Mouse (Mus musculus) embryonic stem cell, embryonic (primary cell): ENCODE measurements around the gene Rapgef4.

Experiments used
- CTCF ChIA-PET, 4 experiments: fragments of 300-600 bp in 2 of 4; fragments of 350-600 bp in 2 of 4; sonication (Branson Sonifier 250); formaldehyde crosslinking; loops; one replicate each; lab custom pipeline; 2022; ENCODE audit warnings: inconsistent platforms in 2 of 4; lab: Charles Lee
- POLR2A ChIA-PET, 4 experiments: fragments of 300-600 bp in 2 of 4; fragments of 350-600 bp in 2 of 4; sonication (Branson Sonifier 250); formaldehyde crosslinking; loops; one replicate each; lab custom pipeline; 2022; ENCODE audit warnings: antibody characterized with exemption in 4 of 4, inconsistent platforms in 1 of 4; lab: Charles Lee

Gene Rapgef4

DNA sequence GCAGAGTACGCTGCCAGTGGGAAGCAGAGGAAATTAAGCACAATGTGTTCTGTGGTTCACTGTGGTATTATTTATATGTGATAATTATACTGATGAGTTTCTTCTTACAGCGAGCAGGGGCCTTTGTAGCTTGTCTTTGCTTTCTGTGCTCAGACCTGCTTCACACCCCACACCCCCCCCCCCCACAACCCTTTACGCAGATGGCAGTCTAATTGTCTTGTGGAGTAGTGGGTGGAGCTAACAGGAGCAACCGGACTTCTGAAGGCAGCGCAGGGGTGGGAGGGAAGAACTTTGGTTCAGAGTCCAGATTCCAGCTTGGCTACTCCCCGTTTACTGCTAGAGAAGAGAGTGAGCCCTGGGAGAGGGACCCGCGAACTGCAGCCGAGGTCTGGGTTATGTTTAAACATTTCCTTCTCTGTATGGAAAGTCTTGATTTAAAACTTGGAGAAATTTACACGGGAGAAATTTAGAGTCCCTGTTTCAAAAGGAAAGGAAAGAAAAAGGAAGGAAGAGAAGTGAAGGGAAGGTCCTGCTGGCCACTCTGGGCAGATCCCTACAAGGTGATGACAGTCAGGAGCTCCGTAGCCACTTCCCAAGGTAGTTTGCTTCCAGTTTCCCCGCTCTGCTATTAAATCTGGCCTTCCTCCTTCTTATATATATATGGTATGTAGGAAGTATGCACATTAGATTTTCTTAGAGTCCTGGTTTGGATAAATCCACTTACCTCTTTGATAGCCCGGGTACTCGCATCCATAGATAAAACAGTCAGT, 274.0 kb downstream of the Rapgef4 start:
- CTCF ChIA-PET = interaction anchor here in 3 of 4 experiments (0.5 to 1.9 kb wide), 6 partner anchors 20 to 1692 kb away, joined by 3 to 8 read pairs (median 5); no protein-coding TSS in a partner anchor
- POLR2A ChIA-PET = interaction anchor here in 2 of 4 experiments (0.6 to 1.4 kb wide), 5 partner anchors 9 to 684 kb away, joined by 3 to 5 read pairs (median 3); no protein-coding TSS in a partner anchor

DNA sequence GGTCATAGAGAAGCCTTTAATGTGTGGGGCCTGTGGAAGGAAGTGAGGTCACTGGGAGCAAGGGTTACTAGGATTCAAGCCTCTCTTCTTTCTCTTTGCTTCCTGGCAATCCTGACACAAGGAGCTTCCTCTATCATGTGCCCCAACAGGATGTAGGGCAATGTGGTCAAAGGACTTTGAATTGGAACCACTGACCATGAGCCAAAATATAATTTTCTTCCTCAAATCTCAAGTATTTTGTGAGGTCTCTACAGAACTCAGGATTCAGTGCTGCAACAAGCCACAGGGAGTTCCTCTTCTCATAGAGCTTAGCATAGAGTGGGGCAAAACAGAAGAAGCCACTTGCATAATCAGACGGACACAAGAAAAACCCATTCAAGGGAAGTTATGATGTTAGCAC, 279.7 kb downstream of the Rapgef4 start:
- ChIA-PET CTCF (no interaction called here), POLR2A (no interaction called here)

DNA sequence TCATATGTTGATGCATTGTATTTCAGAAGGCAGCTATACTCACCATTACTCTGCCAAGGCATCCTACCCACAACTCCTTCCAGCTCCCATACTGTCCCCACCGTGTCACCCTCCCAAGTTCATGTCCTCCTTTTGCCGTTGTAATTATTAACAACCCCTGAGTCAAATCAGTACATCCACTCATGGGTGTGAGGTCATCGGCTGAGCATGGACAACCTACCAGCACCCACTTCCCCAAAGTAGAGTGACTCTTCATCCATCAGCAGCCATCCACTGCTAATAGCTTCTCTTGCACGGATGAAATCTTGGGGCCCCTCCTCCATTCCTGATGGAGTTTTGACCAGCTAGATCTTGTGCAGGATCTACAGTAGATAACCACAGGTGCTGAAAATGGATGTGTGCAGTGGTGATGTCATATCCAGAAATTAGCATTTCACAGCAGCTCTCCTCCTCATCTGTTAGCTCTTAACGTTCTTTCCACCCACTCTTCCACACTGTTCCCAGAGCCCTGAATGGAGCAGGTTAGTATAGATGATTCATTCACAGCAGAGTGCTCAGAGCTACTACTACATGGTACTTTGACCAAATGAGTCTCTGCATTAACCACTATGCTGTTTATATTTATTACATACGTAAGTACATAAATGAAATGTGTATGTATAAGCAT, 281.9 kb downstream of the Rapgef4 start:
- POLR2A ChIA-PET = interaction anchor here in 1 of 4 experiments (1.2 kb wide), 1 partner anchor 91 kb away, joined by 3 read pairs; no protein-coding TSS in a partner anchor
- CTCF ChIA-PET = interaction anchor here in 1 of 4 experiments (0.9 kb wide), 1 partner anchor 127 kb away, joined by 3 read pairs; no protein-coding TSS in a partner anchor

DNA sequence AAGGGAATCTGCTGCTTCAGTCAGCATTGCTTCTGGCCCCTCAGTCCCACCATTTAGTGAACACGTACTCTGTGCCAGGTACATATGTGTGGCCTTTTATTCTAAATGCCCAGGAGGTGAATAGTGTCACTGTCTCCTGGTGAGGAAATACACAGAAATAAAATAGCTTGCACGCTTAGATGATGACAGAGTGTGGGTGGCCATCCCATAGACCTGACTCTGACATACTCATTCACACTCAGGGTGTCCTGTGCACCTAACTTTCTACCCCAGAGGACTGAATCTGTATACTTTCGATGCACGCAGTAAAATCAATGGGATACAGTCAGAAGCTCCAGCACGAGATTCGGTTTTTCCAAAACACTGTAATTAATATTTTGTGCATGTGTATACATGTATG, 286.4 kb downstream of the Rapgef4 start:
- CTCF ChIA-PET = no interaction called here
- POLR2A ChIA-PET = no interaction called here

DNA sequence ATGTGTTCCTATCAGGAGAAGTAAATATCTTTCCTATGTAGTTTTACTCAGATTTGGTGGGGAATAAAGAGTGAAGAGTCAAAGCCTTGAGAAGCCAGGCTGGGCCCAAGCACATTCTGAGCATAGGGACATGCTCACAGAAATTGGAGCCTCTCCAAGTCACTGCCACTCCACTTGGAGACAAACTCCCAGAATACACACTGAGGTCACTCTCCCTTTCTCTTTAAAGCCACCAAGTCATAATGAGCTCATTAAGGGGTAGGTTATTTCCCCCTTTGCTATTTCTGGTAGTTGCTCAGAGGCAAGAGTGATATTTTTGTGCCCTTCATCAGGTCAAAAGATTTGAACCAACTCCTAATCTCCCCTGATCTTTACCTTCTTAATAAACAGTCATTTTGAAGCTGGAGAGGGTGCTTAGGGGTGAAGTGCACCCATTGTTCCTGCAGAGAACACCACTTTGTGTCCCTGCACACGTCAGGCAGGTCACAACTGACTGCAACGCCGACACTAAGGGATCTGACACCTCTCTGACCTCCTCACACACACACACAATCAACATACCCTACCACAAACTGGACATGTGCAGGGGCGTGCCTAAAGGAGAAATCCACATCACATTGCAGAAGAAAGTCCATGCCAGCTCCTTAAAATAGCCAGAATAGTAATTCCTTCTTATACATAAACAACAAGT, 288.8 kb downstream of the Rapgef4 start:
- ChIA-PET POLR2A (no interaction called here), CTCF (interaction anchor here in 1 of 4 experiments (1.0 kb wide), 1 partner anchor 28 kb away, joined by 3 read pairs; no protein-coding TSS in a partner anchor)

DNA sequence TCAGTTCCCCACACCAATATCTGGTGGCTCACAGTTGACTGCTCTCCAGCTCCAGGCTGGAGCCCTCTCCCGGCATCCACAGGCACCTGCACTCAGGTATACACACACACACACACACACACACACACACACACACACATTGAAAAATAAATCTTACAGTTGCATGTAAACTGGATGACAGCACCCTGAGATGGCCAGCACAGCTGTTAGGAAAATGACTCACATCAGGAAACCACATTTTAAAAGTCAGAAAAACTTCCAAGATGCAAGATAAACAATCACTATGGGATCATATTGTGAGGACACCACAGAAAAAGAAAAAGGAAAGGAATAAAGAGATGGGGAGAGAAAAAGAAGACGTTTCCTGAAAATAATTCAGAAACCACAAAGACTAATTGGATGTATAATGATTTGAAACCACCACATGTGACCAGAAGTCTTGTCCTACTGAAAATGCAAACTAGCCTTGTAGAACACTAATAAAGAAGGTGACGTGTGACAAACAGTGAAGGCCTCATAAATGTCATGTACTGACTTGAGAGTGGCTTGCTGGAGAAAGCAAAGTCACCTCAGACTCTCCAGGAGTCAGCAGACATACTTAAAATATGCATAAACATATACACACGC, 297.3 kb downstream of the Rapgef4 start:
- CTCF ChIA-PET = interaction anchor here in 1 of 4 experiments (0.6 kb wide), 1 partner anchor 481 kb away, joined by 11 read pairs; no protein-coding TSS in a partner anchor
- POLR2A ChIA-PET = no interaction called here

DNA sequence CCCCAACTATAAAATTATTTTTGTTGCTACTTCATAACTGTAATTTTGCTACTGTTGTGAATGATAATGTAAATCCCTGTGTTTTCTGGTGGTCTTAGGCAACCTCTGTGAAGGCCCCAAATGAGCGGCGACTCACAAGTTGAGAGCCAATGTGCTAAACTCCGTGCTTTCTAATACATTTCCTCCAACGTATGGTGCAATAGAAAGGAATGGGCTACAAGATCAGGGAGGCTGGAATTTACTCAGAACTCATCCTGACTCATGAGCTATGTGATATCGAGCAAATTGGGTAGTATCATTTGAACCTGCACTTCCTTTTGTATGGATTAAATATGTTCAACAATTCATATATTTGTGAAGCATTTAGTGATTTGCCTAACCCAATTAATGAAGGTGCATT, 299.5 kb downstream of the Rapgef4 start:
- ChIA-PET CTCF (interaction anchor here in 1 of 4 experiments (0.6 kb wide), 1 partner anchor 107 kb away, joined by 3 read pairs; no protein-coding TSS in a partner anchor), POLR2A (no interaction called here)

DNA sequence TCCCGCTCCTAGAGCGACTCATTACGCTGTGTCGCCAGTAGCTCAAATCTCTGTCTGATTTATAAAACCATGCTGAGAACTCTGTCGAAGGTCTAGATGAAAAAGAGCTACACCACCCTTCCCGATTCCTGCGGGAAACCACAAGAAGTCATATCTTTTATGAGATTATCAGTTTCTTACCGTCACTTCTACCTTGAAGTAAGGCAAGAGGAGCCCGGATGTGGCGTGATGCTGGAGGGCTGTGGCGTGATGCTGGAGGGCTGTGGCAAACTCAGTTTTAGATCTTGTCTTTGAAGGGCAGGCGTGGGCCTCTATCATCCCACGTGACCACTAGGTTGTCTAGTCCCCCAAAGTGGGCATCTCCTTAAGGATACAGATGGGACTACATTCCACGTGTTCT, 300.9 kb downstream of the Rapgef4 start:
- ChIA-PET POLR2A (interaction anchor here in 1 of 4 experiments (1.1 kb wide), 1 partner anchor 78 kb away, joined by 3 read pairs; no protein-coding TSS in a partner anchor), CTCF (interaction anchor here in 1 of 4 experiments (1.6 kb wide), 2 partner anchors 16 to 78 kb away, joined by 3 to 7 read pairs; no protein-coding TSS in a partner anchor)

DNA sequence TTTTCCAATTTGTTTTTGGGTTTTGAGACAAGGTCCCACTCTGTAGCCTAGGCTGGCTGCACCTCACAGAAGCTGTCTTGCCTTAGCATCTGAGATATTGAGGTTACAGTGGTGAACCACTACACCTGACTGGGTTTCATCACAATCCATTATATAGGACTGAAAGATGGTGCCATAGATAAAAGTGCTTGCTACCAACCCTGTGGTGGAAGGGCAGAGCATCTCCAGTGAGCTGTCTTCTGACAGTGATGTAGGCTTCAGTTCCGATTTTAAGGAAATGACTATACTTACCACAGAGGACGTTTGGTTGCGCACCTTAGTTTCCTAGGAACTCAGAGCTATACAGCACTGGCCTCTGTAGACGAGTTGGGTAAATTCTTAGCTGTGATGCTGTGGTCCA, 301.7 kb downstream of the Rapgef4 start:
- CTCF ChIA-PET = no interaction called here
- POLR2A ChIA-PET = interaction anchor here in 1 of 4 experiments (0.6 kb wide), 1 partner anchor 19 kb away, joined by 3 read pairs; no protein-coding TSS in a partner anchor

DNA sequence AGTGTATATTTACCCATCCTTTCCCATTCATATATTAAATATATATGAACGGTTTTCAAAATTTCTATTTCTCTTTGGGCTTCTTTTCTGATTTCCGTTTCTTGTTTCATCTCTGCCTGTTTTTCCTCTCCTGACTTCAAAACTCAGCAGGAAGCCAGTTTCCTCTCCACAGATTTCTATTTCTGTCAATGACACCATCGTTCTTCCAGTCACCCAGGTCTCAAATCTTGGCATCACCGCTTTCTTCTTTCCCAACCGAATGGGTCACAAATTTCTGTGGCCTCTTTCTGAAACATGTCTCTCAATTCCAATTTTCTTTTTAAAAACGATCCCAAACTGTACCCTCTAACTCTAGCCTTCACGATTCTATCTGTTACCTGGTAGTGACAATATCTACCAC, 303.6 kb downstream of the Rapgef4 start:
- CTCF ChIA-PET = interaction anchor here in 1 of 4 experiments (0.6 kb wide), 1 partner anchor 49 kb away, joined by 3 read pairs; no protein-coding TSS in a partner anchor

DNA sequence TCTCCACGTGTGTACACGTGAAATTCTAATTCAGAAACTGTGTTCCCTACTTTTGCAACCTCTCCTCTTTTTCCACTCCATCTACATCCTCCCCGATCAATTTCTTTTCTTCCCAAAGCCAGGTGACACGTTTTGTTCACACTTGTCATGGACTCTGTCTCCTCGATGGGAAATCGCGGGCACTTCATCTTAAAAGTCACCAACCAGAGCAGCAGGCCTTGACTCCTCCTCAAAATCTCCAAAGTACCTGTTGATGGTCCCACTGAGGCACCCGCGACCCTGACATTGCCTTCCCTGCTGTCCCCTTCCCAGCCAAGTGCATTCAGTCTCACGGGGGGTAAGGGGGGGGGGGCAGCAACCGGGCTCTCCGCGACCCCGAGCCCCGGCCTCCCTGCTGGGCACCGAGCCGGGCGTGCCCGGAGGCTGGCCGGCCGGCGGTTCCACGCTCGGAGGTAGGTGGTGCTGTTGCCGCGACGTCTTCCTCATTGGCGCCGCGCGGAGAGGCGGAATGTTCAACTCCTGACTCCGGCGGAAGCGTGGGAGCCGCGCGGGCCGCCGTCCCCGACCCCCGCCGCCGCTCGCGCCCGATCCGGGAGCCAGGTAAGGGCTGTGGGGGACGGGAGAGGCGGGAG, 304.3 kb downstream of the Rapgef4 start, which contains the start of gene Map3k20:
Gene Map3k20 (plus strand): TSS at position 382 of the 632 bp plus-strand sequence.
- ChIA-PET CTCF (no interaction called here), POLR2A (interaction anchor here in 3 of 4 experiments (0.6 to 1.0 kb wide), 4 partner anchors 11 to 424 kb away, joined by 3 to 4 read pairs (median 4); no protein-coding TSS in a partner anchor)

More for the DNA sequence above, 303.6 kb downstream of the Rapgef4 start:
- POLR2A ChIA-PET = no interaction called here

DNA sequence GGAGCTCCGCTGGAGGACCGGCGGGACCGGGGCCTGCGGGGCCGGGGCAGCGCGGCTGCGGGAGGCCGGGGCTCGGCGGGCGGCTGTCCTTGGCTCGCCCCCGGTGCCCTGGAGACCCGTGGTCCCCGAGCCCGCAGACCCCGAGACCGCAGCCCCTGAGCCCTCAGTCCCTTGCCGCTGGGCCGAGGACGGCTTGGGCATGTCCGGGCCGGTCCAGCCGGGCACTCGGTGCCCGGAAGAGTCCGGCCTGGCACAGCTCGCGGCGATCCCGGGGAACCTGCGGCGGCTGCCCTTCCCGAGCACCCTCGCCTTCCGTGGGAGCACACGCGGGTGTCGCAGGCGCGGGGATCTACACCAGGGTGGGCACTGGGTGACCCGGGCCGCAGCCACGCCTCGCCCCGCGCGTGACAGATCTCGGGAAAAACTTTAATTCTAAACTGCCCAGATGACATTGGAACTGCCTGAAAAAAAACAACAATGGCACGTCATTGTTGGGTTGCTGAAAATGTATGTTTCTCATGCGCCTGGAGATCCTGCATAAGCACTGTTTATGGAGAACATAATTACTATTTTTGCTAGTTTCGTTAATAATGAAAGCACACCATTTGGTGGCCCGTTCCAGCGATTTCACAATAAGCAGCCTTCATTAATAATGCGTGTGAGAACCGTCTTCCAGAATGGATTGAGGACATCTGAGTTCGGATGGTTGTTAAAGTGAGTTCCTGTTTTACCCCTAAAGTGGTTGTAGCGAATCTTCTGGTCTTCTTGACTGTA, 305.0 kb downstream of the Rapgef4 start:
- ChIA-PET CTCF (no interaction called here), POLR2A (interaction anchor here in 3 of 4 experiments (0.6 to 1.0 kb wide), 4 partner anchors 10 to 423 kb away, joined by 3 to 4 read pairs (median 4); no protein-coding TSS in a partner anchor)

DNA sequence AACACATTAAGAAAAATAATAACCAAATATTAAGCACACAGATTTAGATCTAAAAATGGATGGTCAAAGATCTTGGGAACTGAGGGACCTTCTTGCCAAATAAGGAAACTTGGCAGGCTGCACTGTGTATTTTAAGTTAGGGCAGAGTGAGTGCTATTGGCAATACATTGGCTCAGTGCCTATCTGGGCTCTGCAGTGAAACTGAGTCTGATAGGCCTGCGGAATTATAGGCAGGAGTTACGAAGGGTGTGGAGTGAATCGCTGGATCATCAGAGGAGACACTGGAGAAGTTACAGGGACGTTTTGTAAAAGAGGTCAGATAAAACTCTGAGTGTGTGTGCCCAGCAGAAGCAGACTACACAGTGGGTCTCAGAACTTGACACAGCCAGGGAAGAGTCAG, 306.1 kb downstream of the Rapgef4 start:
- POLR2A ChIA-PET = interaction anchor here in 1 of 4 experiments (1.4 kb wide), 1 partner anchor 11 kb away, joined by 4 read pairs; no protein-coding TSS in a partner anchor
- CTCF ChIA-PET = interaction anchor here in 2 of 4 experiments (0.8 to 0.9 kb wide), 2 partner anchors 11 to 103 kb away, joined by 3 to 9 read pairs; no protein-coding TSS in a partner anchor

DNA sequence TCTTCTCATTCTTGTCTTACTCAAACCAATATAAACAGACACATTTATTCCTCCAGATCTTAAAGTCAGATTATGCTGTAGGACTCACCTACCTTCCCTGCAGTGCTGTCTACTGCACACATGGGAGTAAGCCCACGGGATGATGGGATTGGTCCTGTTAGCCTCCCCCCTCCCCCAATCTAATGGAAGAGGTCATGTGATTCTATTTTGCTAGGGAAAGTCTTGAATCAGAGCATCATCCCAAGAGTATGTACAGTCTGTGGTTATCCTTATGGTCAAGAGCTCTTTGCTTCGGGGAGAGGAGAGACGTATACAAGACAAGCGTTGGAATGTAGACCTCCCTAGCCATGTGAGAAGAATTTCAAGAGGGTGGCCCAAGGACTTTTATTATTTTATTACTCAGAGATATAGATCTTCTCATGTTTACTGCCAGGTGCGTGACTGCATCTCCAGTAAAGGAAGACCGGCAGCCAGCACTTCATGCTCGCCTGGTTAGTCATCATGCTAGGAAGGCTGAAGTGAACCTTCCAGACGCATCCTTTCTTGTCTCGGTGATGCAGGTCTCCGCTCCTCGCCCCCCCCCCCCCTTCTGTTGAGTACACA, 308.0 kb downstream of the Rapgef4 start:
- ChIA-PET POLR2A (interaction anchor here in 1 of 4 experiments (0.8 kb wide), 2 partner anchors 74 to 332 kb away, joined by 6 to 10 read pairs; no protein-coding TSS in a partner anchor), CTCF (no interaction called here)

DNA sequence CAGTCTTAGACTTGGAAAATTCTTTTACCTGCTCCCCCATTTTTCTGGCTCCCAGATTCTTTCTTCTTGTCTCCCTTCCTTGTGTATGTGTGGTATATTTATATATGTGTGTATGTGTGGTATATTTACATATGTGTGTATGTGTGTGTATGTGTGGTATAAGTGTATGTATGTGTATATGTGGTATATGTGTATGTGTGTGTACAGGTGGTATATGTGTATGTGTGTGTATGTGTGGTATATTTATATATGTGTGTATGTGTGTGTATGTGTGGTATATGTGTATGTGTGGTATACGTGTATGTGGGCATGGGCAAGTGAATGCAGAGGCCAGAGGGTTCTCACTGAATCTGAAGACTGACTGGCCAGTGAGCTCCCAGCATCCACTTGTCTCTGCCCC, 310.1 kb downstream of the Rapgef4 start:
- ChIA-PET CTCF (no interaction called here), POLR2A (no interaction called here)

DNA sequence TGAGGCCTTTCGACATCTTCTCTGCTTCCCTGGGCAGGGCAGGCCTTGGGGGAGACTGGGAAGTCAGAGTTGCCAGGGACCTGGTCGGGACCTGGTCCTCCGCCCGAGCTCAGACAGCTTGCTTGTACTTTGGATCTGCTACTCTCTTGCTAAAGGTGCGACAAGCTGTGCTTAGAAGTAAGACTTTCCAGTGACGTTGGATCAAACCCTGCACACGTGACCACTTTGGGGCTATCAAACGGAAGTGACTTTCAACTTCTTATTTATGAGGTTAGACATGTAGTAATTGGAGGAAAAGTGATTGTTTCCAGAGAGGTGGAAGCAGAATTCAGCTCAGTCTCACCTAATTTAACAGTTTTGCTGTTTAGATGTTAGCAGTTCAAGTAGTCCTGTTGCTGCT, 311.5 kb downstream of the Rapgef4 start:
- ChIA-PET POLR2A (interaction anchor here in 1 of 4 experiments (0.6 to 1.0 kb wide), 2 partner anchors 13 to 306 kb away, joined by 3 read pairs; no protein-coding TSS in a partner anchor), CTCF (no interaction called here)
